Mouse (Mus musculus): Measurements from ENCODE around the gene Upk1a.

Upk1a gene

DNA sequence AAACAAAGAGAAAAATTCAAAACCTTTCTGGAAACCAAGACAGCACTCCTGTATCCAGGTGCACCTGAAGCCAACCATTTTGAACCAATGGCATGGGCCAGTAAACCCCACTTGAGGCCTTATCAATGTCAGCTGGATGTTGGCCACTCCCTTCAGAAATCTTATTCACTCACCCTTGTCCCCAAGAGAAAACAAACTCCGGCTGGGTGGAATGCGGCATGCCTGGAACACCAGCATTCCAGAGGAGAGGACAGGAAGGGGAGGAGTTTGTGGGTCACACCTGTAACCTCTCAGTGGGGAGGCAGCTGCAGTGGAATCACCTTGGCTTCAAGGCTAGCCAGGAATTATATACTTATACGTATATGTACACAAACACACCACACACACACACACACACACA, 10.1 kb downstream of the Upk1a start:
- no peak for DNase-seq (ENCODE audit: low spot score in 2 of 2)

DNA sequence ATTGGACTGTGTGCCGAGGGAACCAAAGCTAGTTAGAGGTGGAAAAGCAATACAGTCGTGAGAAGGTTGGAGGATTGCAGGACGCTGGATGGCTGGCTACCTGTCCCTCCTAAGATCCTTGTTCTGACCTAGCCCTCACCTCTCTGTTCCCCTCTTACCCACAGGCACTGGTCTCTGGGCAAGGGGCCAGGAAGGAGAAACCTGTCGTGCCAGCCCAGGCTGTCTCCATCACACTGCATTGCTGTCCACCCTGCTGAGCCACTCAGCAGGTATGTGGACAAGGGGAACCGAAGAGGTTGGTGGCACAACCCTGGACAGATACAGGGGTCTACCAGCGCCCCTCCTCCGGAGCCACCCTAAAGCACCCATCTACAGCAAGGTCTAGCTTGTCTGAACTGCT, 12.0 kb downstream of the Upk1a start:
- DNase-seq (ENCODE audit: low spot score in 2 of 2), result no peak

DNA sequence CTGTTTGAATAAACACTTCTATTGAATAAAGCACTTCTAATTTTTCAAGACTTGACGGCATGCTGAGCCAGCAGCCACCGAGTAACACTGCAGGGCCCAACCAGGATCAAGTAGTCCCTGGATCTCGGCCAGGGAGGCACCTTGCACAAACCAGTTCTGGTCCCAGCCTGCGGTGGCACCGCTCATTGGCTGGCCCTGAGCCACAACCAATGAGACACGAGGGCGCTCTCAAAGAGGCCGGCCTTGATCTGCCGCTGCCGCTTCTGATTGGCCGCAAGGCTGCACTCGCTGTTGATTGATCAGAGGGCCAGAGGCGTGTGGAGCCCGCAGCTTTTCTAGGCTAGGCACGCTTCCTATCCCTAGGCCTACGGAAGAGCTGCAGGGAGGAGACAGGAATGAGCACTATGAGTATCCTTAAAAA, 12.7 kb downstream of the Upk1a start:
- DNase-seq (ENCODE audit: low spot score in 2 of 2), result peak; percentile 74 to 82

DNA sequence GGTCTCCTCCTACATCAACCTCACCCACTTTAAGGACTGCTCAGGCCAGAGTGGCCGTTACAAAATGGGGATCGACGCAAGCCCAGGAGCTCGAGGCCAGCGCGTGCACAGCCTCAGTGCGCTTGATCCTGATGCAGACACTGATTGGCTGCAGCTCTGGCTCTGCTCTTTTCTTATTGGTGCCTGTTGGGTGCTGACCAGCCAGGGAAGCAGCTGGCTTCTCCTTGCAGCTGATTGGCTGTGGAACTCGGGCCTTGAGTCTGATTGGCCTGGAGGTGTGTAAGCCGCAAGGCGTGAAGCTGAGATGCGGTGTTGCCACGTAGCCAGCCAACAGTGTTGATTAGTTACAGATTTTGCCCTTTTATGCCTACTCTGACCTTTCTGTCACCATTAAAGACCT, 13.9 kb downstream of the Upk1a start, which contains the start of gene Zbtb32:
TSS of gene Zbtb32 (minus strand) at position 124 of the 400 bp plus-strand sequence.
- no peak for DNase-seq (ENCODE audit: low spot score in 2 of 2)

DNA sequence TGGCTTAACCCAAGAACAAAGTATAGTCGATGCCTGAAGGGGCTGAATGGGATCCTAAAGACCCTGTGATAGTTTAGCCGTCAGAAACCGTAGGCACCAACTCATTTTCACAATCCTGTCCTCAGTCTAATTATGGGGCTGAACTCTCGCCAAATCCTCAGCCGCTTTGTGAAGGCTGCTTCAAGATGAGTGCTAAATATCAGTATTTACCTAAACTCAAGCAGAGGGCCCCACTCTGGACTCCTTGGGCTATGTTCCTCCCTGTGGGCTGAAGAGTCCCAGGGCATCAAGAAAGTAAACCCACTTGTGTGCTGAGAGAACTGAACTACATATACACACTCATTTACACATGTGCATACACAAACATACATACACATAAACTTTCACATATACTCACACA, 15.8 kb downstream of the Upk1a start:
- no peak for DNase-seq (ENCODE audit: low spot score in 2 of 2)

DNA sequence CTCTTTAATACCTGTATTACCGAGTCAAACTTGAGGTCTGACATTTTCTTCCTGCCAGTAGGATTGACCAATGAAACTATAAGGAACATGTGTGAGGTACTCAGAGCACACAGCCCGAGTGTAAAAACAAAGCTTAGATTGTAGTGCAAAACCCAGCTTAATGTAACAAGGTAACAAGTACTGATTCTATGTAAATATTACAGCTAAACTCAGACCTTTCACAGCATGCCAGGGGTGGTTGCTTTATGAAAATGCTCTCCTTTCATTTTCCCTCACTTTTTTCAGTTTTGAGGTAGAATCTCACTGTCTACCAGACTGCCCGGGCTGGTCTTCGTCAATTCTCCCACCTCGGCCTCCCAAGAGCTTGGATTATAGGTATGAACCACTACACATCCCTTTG, 16.6 kb downstream of the Upk1a start:
- DNase-seq (ENCODE audit: low spot score in 2 of 2), result no peak

DNA sequence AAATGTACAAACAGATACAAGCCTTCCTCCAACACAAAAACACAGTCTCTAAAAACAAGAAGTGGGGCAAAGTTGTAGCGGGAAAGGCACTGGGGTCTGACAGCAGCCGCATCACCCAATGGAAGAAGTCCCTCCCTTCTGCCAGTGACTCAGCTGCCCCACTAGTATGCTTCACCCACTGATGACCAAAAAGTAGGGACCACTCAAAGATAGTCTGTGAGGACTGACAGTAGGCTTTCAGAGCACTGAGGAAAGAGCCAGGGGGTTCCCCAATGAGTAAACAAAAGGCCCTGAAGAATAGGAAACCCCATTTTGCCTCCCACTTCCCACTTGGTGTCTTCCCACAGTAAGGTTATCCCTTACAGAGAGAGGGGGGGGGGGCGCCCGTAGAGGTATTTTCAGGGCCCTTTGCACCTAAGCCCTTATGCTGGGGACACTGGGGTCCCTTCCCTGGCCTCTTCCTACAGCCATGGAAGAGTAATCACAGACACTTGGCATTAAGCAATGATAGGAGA, 18.1 kb downstream of the Upk1a start:
- no peak for DNase-seq (ENCODE audit: low spot score in 2 of 2)

DNA sequence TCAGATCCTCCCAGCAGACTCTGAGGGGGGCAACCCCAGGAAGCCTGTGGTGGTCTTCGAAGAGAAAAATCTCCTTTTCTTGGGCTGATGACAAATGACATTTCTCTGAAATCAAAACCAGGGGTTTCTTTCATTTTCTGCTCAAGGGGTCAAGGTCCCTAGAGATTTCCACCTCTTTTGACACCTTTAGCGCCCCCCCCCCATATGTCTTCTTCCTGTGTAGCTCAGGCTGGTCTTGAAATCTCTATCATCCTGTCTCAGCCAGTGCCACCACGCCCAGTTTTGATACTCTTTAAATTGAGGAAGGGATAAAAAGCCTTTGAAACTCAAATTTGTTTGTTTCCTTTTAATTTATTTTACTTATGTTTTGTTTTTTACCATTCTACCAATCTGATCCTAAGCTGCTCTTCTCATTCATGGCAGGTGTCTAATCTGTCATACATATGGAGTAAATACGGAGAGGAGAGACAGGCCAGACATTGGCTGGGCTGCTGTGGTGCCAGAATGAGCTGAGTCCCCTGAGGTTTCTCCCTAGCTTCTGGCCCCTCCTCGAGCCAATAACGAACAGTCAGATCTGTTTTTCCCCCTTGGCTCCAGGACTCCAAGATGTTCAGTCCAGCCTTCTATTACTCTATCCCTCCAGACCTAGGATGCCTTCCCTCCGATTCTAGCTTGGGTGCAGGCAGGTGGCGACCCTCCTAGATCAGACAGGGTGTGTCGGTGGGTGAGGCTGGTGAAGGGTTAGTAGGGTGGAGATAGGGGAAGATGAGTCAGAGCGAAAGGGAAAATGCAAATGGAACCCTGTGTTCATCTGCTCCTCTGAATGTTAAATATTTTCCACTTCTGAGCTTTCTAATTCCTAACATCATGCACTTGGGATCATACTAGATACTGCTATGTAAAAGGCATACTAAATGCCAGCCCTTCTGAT, 18.8 kb downstream of the Upk1a start:
- no peak for DNase-seq (ENCODE audit: low spot score in 2 of 2)

DNA sequence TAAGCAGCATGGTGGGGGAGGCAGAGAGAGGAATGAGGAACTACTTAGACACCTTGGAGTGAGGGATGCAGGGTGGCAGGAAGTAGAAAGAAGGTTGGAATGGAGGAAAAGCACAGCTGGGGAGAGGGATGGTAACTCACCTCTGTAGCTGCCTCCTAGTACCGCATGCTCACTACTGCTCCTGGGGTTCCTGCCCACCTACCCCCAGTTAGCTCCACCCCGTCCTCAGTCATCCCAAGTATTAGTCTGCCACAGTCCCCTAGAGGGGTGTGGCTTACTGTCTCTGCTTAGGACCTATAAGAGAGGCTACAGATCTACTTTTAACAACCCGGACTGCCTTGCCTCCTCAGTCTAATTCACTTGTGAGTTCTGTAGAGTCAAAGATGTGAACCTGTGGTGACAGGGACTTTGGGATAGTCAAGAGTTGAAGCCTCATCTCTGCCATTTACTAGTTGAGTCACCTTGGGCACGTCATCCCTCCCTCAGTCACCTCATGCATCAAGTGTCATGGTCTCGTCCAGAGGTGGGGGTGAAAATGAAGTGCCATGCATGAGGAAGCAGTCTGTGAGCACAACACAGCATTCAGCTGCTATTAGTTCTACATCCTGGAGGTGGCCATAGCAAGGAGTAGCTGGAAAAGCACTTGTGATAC, 19.7 kb downstream of the Upk1a start:
- no peak for DNase-seq (ENCODE audit: low spot score in 2 of 2)

DNA sequence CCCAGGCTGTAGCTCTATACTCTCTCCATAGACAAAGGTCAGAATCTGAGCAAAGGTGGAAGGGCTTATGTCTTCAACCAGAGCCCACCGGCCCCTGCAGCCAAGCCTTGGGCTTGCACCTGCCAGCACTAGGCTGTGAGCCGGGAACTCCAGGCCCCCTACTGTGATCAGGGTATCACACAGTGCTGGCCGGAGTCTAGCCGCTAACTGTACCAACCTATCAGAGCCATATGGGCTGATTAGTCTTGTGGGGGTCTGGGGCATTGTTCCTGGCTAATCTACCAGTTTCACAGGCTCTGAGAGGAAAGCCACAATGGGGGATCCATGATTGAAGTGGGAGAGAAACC, 21.1 kb downstream of the Upk1a start:
- no peak for DNase-seq (ENCODE audit: low spot score in 2 of 2)

DNA sequence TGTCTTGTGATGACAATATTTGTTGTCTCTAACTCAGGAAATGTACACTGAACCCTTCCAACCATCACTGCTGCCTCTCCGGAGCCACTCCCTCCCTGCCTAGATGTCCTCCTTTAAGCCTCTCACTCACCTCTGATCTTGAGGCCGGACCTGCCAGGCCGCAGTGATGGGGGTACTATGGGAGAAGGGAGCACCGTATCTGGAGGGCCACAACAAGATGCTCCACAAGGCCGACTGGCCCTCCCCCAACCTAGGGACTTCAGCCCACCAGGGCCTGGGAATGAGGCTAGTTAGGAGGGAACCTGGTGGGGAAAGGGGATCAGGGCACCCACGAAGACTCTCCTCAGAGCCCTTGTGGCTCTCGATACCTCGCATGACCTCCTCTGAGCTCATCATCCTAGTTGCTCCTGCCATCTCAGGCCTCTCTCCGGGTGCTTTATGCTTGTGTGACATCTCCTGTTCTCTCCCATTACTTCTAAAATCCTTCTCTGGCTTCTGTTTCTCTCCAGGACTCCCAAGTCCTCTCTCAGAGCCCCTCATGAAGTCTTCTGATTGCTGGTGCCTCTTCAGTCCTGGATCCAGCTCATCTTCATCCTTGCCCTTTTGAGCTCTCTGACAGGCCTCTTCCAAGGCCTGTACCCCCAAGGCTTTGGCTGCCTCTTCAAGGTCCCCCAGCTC, 21.6 kb downstream of the Upk1a start:
- no peak for DNase-seq (ENCODE audit: low spot score in 2 of 2)

DNA sequence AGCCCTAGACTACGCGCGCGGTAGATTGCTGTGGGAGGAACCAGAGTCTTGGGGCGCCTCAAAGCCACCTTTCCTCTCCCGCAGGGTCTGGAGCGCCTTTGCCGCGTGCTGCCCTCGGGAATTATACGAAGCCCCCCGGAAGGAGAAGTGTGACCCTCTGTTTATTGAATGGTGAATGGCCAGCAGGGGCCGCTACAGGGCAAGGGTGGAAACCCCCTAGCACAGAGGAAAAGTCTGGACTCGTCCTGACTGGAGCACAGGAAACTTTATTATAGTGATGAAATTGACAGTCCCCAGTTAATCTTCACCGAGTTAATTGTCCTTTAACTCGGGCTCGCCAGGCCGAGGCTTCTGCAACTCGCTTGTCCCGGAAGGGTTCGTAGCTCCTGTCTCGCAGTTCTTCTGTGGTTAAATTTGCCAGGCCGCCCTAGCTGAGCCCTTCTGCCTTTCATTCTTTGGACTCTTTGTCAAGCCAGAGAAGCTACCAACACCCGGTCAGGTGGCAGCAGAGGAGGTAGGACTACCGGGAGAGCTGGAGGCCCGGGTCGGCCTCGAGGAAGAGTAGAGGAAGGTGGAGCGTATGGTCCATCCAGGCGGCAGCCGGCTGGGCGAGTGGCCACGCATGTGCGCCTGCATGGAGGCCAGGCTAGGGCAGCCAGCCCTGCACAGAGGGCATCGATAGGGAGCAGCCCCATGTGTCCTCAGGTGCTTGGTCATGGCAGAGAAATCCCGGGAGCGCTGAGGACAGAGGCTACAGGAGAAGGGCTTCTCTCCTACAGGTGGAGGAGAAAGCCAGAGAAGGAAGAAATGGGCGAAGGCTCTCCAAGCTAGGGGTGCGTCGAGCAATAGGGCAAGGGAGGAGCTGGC, 23.0 kb downstream of the Upk1a start:
- peak; percentile 71 to 72 for DNase-seq (ENCODE audit: low spot score in 2 of 2)

DNA sequence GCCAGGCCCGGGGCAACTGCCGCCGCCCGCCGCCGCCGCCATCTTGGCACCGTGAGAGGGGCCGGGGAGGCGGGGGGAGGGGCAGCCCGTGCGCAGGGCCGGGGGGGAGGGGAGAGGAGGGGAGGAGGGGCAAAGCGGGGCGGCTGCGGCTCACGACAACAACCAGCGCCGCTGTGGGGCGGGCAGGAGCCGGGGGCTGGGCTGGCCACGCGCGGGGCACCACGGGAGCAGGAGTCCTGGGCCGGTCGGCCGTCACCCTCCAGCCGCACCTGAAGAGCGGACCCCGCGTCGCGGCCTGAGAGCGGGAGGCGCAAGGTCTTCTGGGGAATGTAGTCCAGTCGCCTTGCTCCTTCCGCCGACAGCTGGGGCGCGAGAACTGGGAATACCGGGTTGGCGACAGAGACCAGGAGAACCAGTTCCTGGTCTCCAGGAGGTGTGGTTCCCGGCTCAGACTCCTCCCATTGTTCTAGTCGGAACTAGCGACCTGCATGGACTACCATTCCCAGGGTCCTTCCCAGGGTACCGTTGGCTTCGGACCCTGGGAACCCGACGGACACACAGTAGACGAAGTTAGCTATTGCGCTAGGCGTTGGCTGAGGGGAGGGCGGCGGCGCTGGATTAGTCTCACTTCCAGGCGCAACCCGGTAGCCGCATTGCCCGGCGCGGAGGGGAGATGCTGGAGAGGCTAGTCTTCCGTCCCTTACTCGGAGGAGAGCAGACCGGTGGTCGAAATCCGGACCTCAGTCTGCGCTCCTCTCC, 23.8 kb downstream of the Upk1a start, which contains the start of gene Kmt2b:
TSS of gene Kmt2b (minus strand) at position 51 of the 759 bp plus-strand sequence.
- DNase-seq (ENCODE audit: low spot score in 2 of 2), result peak; percentile 89 to 90

DNA sequence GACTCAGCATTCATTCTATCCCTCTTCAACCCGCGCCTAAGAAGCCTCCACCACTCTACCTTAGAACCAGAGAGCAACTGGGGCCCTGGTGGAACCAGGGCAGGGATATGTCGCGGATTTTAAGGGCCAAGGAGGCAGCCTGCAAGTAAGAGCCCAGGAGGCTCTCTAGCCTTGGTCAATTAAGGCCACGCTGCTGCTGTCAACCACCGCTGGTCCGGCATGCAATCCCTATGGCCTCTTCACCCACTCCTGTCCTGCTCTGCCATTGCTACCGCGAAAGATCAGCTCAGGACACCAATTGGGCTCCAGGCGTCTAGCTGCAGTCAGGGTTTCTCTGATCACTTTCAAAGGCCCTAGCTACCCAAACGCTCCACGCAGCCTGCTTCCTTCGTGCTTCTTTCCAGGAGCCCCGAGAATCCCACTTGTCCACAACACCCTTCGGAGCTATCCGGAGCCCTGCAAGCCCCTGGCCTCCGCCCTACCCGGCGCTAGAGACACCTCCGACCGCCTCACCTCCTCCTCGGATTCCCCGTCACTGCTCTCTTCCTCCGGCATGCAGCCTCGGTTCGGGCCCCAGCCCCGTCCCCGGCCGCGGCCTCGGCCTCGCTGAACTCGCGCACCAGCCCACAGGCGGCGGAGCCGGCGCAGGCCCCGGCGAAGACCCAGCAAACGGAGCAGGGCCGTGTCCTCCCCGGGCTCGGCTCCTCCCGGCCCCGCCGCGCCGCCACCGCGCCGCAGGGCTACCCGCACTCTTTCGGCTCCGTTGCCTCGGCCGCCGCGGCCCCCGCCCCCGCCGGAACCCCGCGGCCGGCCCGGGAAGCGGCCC, 24.6 kb downstream of the Upk1a start:
- DNase-seq (ENCODE audit: low spot score in 2 of 2), result peak; percentile 20 to 48

DNA sequence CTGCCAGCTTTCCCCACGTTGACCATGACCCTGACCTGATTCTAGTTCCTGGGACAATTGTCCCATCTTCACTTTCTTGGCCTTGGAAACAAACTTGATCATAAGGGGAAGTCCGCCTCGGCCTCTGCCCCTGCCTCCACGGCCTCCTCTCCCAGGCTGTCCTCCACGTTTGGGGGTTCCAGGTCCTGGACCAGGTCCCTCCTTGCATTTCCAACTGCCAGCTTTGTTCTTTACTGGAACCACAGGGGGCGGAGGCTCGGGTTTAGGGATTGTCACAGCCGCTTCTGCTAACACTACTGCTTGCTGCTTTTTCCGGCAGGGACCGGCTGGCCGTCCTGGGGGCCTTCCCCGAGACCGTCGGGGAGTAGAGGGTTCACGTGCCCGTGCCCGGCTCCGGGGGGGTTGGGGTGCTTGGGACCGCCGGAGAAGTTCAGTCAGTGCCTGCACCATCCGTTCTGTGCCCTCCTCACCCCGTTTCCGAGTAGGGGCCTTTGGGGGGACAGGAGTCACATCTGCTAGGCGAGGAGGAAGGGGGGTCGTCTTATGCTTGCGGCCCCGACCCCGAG, 26.1 kb downstream of the Upk1a start:
- DNase-seq (ENCODE audit: low spot score in 2 of 2), result no peak

DNA sequence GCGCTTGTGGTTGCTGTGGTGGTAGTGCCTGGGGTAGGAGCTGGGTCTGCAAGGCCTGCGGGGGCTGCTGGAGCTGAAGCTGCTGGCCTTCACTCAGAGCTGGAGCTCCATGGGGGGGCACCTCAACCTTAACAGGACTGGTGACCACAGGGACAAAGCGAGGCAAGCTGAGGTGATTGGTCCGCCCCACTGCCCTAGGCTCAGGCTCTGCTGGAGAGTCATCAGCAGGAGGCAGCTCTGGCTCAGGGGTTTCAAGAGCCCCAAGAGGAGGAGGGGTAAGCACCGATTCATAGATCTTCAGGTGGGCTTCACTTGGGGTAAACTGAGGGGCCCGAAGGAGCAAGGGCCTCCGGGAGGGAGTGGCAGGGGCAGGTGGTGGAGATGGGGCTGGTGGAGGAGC, 27.5 kb downstream of the Upk1a start:
- no peak for DNase-seq (ENCODE audit: low spot score in 2 of 2)

DNA sequence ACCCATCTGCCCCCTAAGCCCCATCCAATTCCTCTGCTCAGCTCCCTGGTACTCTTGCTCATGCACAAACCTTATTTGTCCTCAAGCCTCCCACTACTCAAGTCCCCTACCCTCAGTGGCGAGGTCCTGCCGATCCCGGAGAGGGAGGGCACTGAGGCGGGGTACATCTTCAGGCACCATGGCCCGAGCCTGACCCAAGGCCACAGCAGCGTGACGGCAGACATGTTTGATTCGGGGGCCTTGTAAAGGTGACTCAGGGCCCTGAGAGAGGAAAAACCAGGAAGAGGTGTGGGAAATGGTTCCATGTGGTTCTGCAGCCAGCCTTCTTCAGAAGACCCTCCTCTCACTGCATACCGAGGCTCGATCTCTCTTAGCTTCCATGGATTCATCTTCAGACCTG, 28.3 kb downstream of the Upk1a start:
- DNase-seq (ENCODE audit: low spot score in 2 of 2), result no peak

DNA sequence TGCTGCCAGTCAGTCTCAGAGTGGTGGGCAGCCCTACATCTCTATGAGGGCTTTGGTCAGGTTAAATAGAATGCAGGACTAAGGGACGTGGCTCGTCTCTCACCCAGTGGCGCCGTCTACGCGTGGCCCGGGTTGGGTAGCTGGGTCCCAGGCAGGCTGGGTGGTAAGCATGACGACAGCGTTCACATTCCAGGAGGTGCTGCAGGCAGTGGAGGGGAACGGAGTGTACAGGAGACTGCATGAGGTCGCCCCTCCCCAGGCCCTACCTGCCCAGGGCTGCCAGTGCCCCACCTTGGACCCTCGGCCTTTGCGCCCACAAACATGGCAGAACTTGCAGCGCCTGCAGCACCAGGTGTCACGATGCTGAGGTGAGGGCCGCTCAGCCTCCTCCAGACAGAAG, 31.1 kb downstream of the Upk1a start:
- no peak for DNase-seq (ENCODE audit: low spot score in 2 of 2)

DNA sequence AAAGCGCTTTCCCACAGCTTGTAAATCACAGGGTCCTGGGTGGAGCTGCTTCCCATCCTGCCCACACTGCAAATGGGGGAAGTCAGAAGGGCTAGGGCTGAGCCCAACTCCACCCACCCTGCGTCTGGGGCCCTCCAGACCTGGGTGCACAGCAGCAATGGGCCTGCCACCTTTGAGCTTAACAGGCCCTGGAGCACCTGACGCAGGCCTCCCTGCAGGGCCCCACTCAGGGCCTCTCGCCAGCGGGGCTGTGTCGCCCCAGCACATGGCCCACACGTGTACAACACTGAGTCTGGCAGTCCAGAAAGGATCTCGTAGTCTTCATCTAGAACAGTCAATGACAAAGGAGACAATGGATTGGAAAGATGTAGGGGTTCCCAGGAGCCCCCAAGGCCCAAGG, 32.7 kb downstream of the Upk1a start:
- no peak for DNase-seq (ENCODE audit: low spot score in 2 of 2)
